Mouse (Mus musculus) liver (tissue): ENCODE measurements around the gene Abcc4.
"Not testable (repeated sequence)": the region's sequence is repeated elsewhere in the genome, so short reads cannot be mapped to it uniquely, and the experiment has no call there.

Experiments
- DNase-seq: peaks from one replicate; pipeline ENCODE4 v3.0.0-alpha.2; 2020; ENCODE audit warnings: mixed read lengths

Gene Abcc4

DNA sequence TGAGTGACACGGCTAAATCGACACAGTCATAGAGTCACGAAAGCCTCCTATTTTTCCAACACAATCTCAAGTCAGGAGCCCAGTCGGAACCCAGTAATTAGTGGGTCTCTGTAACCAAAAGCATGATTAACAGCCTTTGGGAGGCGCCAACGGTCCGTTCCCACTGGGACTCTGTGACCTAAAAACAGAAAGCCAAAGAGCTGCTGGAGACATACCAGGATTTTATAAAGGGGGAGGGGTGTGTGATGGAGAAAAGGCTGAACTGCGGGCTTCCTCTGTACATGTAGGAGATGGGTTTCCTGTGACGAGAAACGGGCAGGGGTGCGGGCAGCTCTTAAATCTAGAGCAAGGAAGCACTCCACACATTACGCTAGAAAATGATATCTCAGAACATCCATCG lies 136.4 kb downstream of the Abcc4 start:
- DNase-seq = no peak

DNA sequence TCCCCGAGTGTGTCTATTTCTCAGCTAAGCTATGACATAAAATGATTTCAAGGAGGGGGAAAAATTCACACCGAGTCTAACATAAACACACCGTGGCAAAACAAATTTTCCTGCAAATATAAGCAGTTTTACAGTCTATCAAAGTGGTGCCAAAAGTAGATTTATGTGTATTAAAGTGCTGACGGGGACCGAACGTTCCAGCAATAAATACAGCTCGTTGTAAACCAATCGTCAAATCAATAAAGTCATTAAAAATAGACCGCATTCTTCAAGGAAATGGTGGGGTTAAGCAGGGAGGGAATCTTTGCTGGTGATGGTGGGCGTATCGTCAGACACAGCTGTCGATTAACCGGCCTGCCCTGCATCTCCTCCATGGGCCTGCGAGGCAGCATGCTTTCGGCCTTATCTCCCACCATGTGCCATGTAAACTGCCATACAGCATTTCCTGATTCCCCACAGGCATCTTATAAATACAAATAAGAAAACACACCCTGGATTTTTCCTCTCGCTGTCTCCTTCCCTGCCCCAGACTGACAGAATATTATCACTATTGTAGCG lies 137.8 kb downstream of the Abcc4 start:
- peak; percentile 29 for DNase-seq

DNA sequence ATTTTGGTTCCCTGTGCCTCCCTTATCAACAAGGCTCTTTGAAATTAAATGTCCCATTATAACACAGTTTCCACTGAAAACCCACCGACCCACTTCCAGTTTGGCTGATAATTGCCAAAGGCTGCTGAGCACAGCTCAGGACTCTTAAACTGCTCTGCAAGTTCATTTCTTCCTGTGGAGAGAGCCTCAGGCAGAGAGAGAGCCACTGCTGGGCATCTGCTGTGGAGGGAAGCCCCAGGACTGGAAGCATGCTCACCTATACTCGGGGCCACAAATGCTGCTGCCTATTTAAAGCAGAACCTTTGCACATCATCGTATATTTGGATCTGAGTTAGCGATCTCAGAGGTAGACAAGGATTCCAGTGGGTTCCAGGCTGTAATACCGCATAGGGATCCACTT lies 139.2 kb downstream of the Abcc4 start:
- DNase-seq = no peak

- DNase-seq = no peak
Observed at GRCm38 (mm10) chr14:118566214-118566688, 139.8 kb downstream of the Abcc4 start.

DNA sequence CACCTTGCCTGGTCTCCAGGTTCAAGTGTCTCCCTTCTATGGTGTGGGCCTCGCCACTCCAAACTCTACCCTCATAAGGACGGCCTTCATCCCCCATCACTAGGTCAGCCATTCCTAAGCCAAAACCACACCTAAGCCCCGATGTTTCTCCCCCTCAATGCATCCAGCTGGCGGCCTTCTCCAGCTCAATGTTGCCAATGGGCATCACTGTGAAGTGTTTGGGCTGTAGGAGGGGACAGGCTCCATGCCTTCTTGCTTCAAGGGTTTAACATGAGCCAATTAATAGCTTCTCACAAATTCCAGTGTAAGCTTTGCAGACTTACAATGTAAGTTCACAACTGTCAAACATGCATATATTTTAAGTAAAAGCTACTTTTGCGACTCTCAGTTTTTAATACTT lies 140.3 kb downstream of the Abcc4 start:
- DNase-seq = no peak

- DNase-seq = no peak
Observed at GRCm38 (mm10) chr14:118563570-118563969, 142.4 kb downstream of the Abcc4 start.

- DNase-seq = no peak
Observed at GRCm38 (mm10) chr14:118552901-118553475, 153.0 kb downstream of the Abcc4 start.

DNA sequence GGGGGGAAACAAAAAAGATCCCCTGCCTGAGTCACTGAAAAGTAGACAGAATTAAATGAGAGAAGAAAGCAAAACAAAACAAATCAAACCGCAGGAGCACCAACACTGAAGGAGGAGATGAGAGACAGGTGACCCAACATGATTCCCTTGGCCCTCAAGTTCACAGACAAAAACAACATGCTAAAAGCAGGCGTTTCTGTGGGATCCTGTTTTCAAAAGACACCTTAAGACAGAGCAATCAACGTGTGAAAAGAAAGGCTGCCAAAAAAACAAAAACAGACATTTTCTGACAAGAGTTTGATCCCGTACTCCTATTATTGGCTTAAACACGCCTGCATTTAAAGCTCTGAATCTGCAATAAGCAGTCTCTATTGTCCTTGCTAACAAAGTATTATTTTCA lies 153.6 kb downstream of the Abcc4 start:
- DNase-seq = no peak

- DNase-seq = peak; percentile 54
Observed at GRCm38 (mm10) chr14:118551725-118552285, 154.2 kb downstream of the Abcc4 start.

DNA sequence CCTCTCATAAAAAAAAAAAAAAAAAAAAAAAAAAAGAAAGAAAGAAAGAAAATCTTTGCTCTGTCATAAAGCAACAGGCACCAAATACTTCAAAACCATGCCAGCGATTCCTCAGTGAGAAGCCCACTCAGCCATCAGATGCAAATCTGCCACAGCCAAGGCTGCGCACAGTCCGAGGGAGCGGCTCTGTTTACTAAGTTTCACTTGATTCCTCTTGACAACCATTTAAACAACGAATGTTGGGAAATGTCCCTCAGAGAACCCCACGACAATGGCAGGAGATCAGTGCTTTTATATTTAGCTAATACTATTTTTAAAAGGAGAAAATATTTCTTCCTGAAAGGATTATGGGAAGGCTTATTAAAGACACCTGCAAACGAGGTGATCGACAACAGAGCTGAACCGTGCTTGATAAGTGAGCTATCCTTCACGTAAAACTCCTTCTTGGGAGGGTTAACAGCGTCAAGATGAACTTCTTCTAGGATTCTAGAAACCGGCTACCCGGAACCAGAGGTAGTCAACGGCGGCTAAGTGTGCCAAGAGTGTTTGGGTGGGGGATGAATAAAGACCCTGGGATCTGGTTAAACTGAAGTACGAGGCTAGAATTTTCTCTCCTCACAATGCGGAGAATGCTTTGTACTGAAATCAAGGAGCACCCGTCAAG lies 154.8 kb downstream of the Abcc4 start:
- DNase-seq = no peak

DNA sequence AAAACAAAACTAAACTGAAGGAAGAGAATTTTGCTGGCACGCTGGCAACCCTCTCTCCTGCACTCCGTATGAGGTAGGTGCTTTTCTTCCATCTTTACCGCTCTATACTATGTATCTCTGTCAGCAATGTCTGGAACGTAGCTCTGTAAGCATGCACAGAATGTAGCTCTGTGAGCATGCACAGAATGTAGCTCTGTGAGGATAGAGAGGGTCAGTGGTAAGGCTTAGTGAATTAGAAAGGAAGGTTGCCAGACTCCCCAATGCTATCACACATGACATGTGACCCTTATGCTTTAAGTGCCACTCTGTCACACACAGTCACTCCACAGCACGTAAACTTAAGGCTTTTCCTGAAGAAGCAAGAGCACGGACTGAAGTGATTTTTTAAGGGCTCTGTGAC lies 161.5 kb downstream of the Abcc4 start:
- no peak for DNase-seq

DNA sequence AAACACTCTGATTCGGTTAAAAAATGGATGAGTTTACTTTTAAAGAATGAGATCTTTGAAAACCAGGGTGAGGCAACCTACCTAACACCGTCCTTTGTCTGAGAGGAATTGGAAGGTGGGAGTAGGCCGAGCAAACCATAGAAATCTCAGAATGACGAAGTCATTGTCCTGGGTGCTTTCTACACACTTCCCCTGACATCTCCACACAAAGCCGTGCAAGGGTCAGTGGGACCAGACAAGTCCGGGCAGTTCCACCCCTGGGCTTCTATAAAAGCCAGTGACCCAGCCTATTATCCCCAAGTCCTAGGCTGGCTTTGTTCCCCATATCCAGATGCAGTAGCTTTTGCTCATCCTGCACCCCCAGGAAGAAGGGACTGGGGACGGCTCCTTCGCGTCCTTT lies 163.1 kb downstream of the Abcc4 start:
- no peak for DNase-seq

- no peak for DNase-seq
Observed at GRCm38 (mm10) chr14:118531539-118531938, 174.5 kb downstream of the Abcc4 start.

DNA sequence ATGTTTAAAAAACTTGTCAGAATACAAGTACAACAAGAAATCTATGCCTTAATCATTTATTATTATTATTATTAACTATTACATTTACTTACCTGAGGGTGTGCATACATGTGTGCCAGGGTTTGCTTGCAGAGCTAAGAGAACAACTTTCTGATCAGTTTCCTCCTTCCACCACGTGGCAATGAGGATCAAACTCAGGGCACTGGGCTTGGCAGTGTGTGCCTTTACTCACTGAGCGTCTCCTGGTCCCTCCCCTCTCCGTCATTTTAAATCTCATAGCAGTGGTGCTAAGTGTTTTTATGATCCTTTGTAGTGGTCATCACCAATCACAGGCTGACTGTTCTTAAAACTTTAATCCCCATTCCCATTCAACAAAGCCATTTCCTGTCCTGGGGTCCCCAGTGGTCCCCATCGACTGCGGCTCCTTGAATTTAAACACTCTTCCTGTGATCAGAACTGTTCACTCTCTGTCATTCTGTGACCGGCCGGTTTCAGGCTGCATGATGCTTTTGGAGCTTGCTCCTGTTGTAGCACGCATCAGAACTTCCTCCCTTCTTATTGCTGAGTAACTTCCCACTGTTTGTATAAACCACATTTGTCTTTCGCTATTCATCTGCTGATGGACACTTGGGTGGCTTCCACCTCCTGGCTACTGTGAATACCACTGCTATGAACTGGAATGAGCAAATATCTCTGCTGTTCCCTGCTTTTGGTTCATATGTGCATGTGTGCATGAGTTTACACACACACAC lies 191.6 kb downstream of the Abcc4 start:
- no peak for DNase-seq

- DNase-seq = not testable (repeated sequence)
Observed at GRCm38 (mm10) chr14:118511715-118512114, 194.3 kb downstream of the Abcc4 start.

DNA sequence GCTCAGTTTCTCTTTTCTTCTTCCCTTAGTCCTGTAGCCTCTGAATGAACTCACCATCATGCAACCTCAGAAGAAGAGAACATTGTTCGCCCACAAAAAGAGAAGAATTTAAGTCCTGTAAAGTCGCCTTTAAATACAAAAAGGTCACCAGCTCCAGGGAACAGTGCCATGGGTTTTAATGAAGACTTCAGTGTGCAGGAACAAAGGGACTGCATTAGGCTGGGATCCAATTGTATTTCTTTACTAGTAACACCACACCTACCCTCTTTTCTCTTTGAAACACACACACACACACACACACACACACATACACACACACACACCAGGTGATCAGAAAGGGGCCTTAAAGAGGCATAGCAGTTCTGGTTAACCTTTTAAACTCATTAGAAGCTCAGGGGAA lies 195.2 kb downstream of the Abcc4 start:
- DNase-seq = no peak

GRCm38 (mm10) chr14:118510216-118510615 lies 195.8 kb downstream of the Abcc4 start:
- no peak for DNase-seq

DNA sequence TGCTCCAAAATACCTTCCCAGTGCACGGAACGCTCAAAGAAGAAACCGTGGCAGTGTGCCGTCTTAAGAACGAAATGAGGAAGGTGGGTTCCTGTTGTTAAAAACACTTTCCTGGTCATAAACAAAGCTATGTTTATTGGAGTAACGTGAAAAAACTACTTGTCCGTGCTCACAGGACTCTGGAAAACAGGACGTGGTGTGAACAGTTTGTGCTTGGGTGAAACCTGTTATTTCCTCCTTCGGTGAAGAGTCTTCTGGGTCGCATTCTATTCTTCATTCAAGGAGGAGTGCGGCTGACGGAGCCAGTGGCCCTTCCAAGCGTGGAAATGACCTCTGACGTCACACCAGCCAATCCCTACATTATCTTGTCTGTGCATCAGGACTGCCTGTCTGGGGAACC lies 198.2 kb downstream of the Abcc4 start:
- no peak for DNase-seq

- DNase-seq = no peak
Observed at GRCm38 (mm10) chr14:118506591-118507146, 199.3 kb downstream of the Abcc4 start.

- no peak for DNase-seq
Observed at GRCm38 (mm10) chr14:118496767-118497166, 209.3 kb downstream of the Abcc4 start.

DNA sequence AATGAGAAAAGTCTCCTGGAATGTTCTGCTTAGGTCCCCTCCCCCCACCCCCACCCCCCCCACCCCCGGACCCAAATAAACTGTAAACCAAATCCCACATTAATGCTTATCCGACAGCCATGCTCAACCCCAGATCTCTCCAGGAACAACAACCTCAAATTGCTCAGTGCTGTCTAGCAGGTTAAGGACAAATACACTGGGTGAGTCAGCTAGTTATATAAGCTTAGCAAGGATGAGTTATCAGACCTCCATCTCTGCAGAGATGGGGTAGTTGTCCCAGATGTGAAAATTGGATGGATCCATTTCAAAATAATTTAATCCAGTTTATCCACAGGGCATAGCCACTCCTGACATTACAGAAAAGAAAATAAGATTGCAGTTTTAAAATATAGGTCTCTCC lies 210.6 kb downstream of the Abcc4 start:
- no peak for DNase-seq

DNA sequence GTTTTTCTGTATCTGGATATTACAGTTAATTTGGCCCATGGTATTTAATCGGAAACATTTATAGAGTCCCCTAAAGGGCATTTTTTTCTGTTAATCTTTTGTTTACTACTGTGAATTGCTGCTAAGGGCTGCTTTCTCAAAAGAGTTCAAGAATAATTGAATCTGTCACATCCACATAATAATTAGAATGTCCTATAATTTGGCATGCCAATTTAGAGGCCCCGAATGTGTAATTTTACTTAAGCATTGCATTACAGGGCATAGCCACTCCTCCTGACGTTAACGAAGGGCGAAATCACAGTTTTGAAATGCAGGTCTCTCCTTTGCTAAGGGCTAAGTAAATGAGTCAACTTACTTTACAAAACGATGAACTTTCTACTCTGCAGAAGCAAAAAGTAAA lies 214.3 kb downstream of the Abcc4 start:
- no peak for DNase-seq

DNA sequence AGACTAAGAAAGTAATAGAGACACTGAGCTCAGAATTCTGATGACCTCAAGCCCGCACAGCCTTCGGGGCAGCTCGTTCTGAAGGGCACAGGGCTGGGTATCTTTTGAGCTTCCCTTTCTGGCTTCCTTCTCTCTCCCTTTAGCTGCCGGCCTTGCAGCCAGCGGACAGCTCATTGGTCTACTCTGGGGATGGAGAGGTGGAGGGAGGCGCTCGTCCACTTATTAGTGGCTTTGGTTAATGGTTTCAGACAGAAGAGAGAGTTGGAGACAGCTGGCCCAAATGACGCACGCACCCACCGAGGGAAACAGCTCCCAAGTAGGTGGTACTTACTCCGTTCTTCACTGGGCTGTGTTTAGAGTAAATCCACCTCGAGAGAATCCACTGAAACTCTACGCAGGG lies 214.7 kb downstream of the Abcc4 start:
- DNase-seq = no peak
